In the genomic region with DNA sequence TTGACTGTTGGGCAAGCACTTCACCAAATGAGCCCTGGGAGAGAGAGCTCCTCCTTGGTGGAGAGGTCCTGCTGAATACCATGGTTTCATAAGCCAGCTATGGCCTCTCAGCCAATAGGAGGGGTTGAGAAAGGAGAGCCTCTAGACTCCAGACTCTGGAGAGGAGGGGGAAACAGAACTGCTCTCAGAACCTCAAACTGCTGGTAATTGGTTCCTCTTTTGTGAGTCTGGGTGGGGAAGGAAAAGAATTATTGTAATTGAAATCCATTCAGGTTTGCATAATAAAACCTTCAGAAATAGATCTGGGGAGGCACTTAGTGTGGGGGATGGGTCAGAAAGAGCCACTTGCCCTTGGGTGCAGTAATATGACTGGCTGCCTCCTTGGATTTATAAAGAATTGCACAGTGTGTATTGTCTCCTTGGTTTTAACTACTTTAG, we compare ENCODE assay signal across 9 mouse cellular contexts.
A peak's percentile ranks its signal among the peaks of the same experiment; 100 is the strongest.
DNase-seq lines count a peak whose midpoint lies in the region; ATAC-seq and TF ChIP-seq lines count a peak whose summit lies in the region.
"Had no signal": no experiment of that assay in that cellular context is flagged by ENCODE, and none has a peak within 500 bp of the region (broad histone marks: within the 10 kb centered on the region; RNA-seq: fewer than 3 reads in every experiment).

No protein-coding gene starts in this region.

- H3K27ac ChIP-seq in hindbrain, embryonic 12.5 days: peak overlapping the region; percentile 18; the same call in 1 of the 2 replicates
- H3K27ac ChIP-seq in hindbrain, embryonic 11.5 days (ENCODE audit: low read depth, low read length): no peak overlapping the region; the same call in 1 of the 2 replicates
- H3K27ac ChIP-seq in limb, embryonic 12.5 days: 0 out of 2 replicates have a peak overlapping the region, but pooled peaks have one; percentile 29
- H3K27ac ChIP-seq in intestine, postnatal 0 days (ENCODE audit: low read depth, low read length): no peak overlapping the region

- peaks cover 10% of the 10 kb centered on the region for H3K4me1 ChIP-seq in hindbrain, embryonic 12.5 days
- H3K4me1 ChIP-seq in hindbrain, embryonic 11.5 days (replicated peaks; ENCODE audit: control insufficient read depth, insufficient read depth, low read length): no peaks in the 10 kb centered on the region
- H3K4me1 ChIP-seq in limb, embryonic 12.5 days (replicated peaks): peaks cover 31% of the 10 kb centered on the region
- H3K4me1 ChIP-seq in intestine, postnatal 0 days (replicated peaks; ENCODE audit: control insufficient read depth, insufficient read depth, low read length): no peaks in the 10 kb centered on the region

- H3K36me3 ChIP-seq in hindbrain, embryonic 12.5 days: peaks cover 9% of the 10 kb centered on the region; the same call in 1 of the 2 replicates
- no peaks in the 10 kb centered on the region for H3K36me3 ChIP-seq in hindbrain, embryonic 11.5 days (ENCODE audit: control insufficient read depth, insufficient read depth, low read length)
- H3K36me3 ChIP-seq in limb, embryonic 12.5 days: peaks cover 30% of the 10 kb centered on the region
- H3K36me3 ChIP-seq in intestine, postnatal 0 days (ENCODE audit: control insufficient read depth, insufficient read depth): peaks cover 17% of the 10 kb centered on the region; the same call in 1 of the 2 replicates

- H3K9me3 ChIP-seq in hindbrain, embryonic 12.5 days (replicated peaks): no peaks in the 10 kb centered on the region
- H3K9me3 ChIP-seq in hindbrain, embryonic 11.5 days (ENCODE audit: control insufficient read depth, low read length): no peaks in the 10 kb centered on the region
- no peaks in the 10 kb centered on the region for H3K9me3 ChIP-seq in limb, embryonic 12.5 days
- H3K9me3 ChIP-seq in intestine, postnatal 0 days (ENCODE audit: control insufficient read depth): no peaks in the 10 kb centered on the region

- no peak for ATAC-seq in hindbrain, embryonic 12.5 days (ENCODE audit: low FRiP score)
- ATAC-seq in hindbrain, embryonic 11.5 days (ENCODE audit: low FRiP score): no peak
- ATAC-seq in limb, embryonic 12.5 days (ENCODE audit: insufficient number of reproducible peaks, insufficient read depth, low FRiP score, low TSS enrichment, low read depth): no peak; the same call in 1 of the 2 replicates
- no peak for ATAC-seq in intestine, postnatal 0 days

- no peak overlapping the region for H3K9ac ChIP-seq in hindbrain, embryonic 12.5 days
- no peak overlapping the region for H3K9ac ChIP-seq in hindbrain, embryonic 11.5 days (ENCODE audit: low read depth, low read length)
- H3K9ac ChIP-seq in limb, embryonic 12.5 days (replicated peaks): no peak overlapping the region
- no peak overlapping the region for H3K9ac ChIP-seq in intestine, postnatal 0 days (ENCODE audit: low read depth, low read length)

- H3K27me3 ChIP-seq in hindbrain, embryonic 12.5 days: no peaks in the 10 kb centered on the region
- no peaks in the 10 kb centered on the region for H3K27me3 ChIP-seq in hindbrain, embryonic 11.5 days (ENCODE audit: control insufficient read depth, insufficient read depth, low read length)
- H3K27me3 ChIP-seq in limb, embryonic 12.5 days: no peaks in the 10 kb centered on the region
- H3K27me3 ChIP-seq in intestine, postnatal 0 days (replicated peaks; ENCODE audit: control insufficient read depth, insufficient read depth, low read length): no peaks in the 10 kb centered on the region

- H3K4me3 ChIP-seq in hindbrain, embryonic 12.5 days: no peak overlapping the region
- H3K4me3 ChIP-seq in hindbrain, embryonic 11.5 days (ENCODE audit: low read depth, low read length): no peak overlapping the region
- no peak overlapping the region for H3K4me3 ChIP-seq in limb, embryonic 12.5 days (replicated peaks)
- no peak overlapping the region for H3K4me3 ChIP-seq in intestine, postnatal 0 days (ENCODE audit: low read depth, low read length)

- no peak for TF ChIP-seq CTCF in intestine, postnatal 0 days (IDR thresholded peaks at IDR 0.05; ENCODE audit: low read depth)

- no peak for DNase-seq in hindbrain, embryonic 11.5 days (ENCODE audit: low spot score)
- peak; percentile 5 for DNase-seq in testis, postnatal 10 days (ENCODE audit: low spot score)
- DNase-seq in testis, postnatal 14 days (ENCODE audit: low spot score): no peak
- no peak for DNase-seq in left cerebral cortex, adult 11 months (ENCODE audit: low spot score)
- no peak for DNase-seq in cerebellum, postnatal 10 days
- DNase-seq: adrenal gland, postnatal 25 days had no signal

- H3K4me2 ChIP-seq in hindbrain, embryonic 12.5 days (replicated peaks): no peak overlapping the region
- no peak overlapping the region for H3K4me2 ChIP-seq in hindbrain, embryonic 11.5 days (replicated peaks; ENCODE audit: low read depth, low read length)
- no peak overlapping the region for H3K4me2 ChIP-seq in limb, embryonic 12.5 days
- H3K4me2 ChIP-seq in intestine, postnatal 0 days (replicated peaks; ENCODE audit: low read depth): no peak overlapping the region

Comparison
In these comparisons a context has a peak if more than half of its experiments do, and no peak if none do; other contexts are left out.
1. H3K27ac ChIP-seq: peak in hindbrain, embryonic 12.5 days (single experiment) and limb, embryonic 12.5 days (single experiment); none in hindbrain, embryonic 11.5 days (single experiment) and intestine, postnatal 0 days (single experiment).